Mouse (Mus musculus): ENCODE measurements around the gene Tspan7.

GRCm38 (mm10) chrX:10592244-10592643 lies 107.3 kb downstream of the Tspan7 start:
- no peak for TF ChIP-seq CTCF (IDR thresholded peaks at IDR 0.05; ENCODE audit: extremely low read depth, insufficient read depth, insufficient read length, insufficient replicate concordance)
- TF ChIP-seq POLR2A (IDR thresholded peaks at IDR 0.05; ENCODE audit: low read depth, low read length) = no peak
